Mouse (Mus musculus) hindbrain, embryonic 11.5 days (tissue): ENCODE measurements at regions not wholly inside any gene's neighbourhood (a gene's known extent, or its start where the extent isn't known, plus 50 kb on each side); places are given as distances from the start of the nearest gene placed in this dataset.
"Not testable (repeated sequence)": the region's sequence is repeated elsewhere in the genome, so short reads cannot be mapped to it uniquely, and the experiment has no call there.

Experiments
- ATAC-seq: fragments of 200-750 bp; cut with Nextera tagmentation; 2 replicates; pipeline ENCODE4 v1.8.0; 2017; ENCODE audit warnings: mild to moderate bottlenecking, moderate TSS enrichment, moderate library complexity; ENCODE audit not compliant: low FRiP score
- DNase-seq: peaks from one replicate; pipeline ENCODE4 v3.0.0-alpha.2; 2015; ENCODE audit warnings: low spot score
- H3K27ac ChIP-seq: fragments of 300-500 bp; sonication (generic); 2 replicates; pipeline ENCODE4 v1.5.1; 2014; ENCODE audit warnings: mild to moderate bottlenecking, low read depth, low read length
- H3K27me3 ChIP-seq: fragments of 300-500 bp; sonication (generic); 2 replicates; pipeline ENCODE4 v1.6.1; 2014; ENCODE audit warnings: mild to moderate bottlenecking, low read length, moderate library complexity, mixed read lengths; ENCODE audit not compliant: control insufficient read depth, insufficient read depth
- H3K36me3 ChIP-seq: fragments of 300-500 bp; sonication (generic); 2 replicates; pipeline ENCODE4 v1.6.1; 2014; ENCODE audit warnings: mild to moderate bottlenecking, low read length, moderate library complexity, mixed read lengths; ENCODE audit not compliant: control insufficient read depth, insufficient read depth
- H3K4me1 ChIP-seq: fragments of 300-500 bp; sonication (generic); replicated peaks from 2 replicates; pipeline ENCODE4 v1.6.1; 2014; ENCODE audit warnings: low read length, mixed read lengths; ENCODE audit not compliant: control insufficient read depth, insufficient read depth
- H3K4me2 ChIP-seq: fragments of 300-500 bp; sonication (generic); replicated peaks from 2 replicates; pipeline ENCODE4 v1.6.1; 2014; ENCODE audit warnings: mild to moderate bottlenecking, low read depth, low read length
- H3K4me3 ChIP-seq: fragments of 300-500 bp; sonication (generic); 2 replicates; pipeline ENCODE4 v1.5.1; 2014; ENCODE audit warnings: low read depth, low read length
- H3K9ac ChIP-seq: fragments of 300-500 bp; sonication (generic); 2 replicates; pipeline ENCODE4 v1.6.1; 2014; ENCODE audit warnings: low read depth, low read length
- H3K9me3 ChIP-seq: fragments of 300-500 bp; sonication (generic); 2 replicates; pipeline ENCODE4 v1.6.1; 2016; ENCODE audit warnings: low read length; ENCODE audit not compliant: control insufficient read depth
- WGBS: fragments of 180-500 bp; shearing (Covaris S2); extraction: QIAGEN DNeasy Blood & Tissue Kit; methylation state at CpG from one replicate; pipeline ENCODE4 v1.1.7; 2014; 5-methylcytosine and 5-hydroxymethylcytosine counted together

- no peak for ATAC-seq
- Histone ChIP-seq H3K27me3 (no peaks in the 10 kb centered on the region), H3K4me1 (no peaks in the 10 kb centered on the region), H3K27ac (no peak overlapping the region), H3K9me3 (no peaks in the 10 kb centered on the region), H3K4me2 (no peak overlapping the region), H3K4me3 (no peak overlapping the region), H3K36me3 (no peaks in the 10 kb centered on the region), H3K9ac (no peak overlapping the region)
- no peak for DNase-seq
- WGBS, result 86% methylated on average over 2 of the region's 2 CpGs
Measured at GRCm38 (mm10) chr17:79545878-79546277, 65.8 kb upstream of the Rmdn2 start.

DNA sequence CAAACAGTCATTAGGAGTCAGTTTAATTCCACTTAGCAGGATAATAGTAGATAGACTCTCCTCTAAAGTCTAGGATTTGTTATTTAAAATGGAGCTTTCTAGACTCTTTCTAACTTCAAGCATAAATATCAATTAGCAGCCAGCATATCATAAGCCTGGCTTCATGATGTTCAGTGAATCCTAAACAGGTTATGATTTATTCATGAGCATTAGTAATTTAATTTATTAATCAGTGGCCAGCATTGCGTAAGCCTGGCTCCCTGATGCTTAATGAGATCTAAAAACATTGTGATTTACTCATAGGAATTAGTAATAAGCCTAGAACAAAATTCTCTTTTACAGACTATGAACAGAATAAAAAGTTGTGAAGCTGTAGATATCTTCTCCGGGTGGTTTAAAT, 64.6 kb upstream of the Rmdn2 start:
- DNase-seq (no peak), ATAC-seq (no peak)
- Histone ChIP-seq H3K27me3 (no peaks in the 10 kb centered on the region), H3K4me1 (no peaks in the 10 kb centered on the region), H3K9ac (no peak overlapping the region), H3K4me3 (no peak overlapping the region), H3K36me3 (no peaks in the 10 kb centered on the region), H3K4me2 (no peak overlapping the region), H3K27ac (no peak overlapping the region), H3K9me3 (no peaks in the 10 kb centered on the region)
- 77% methylated on average over 2 of the region's 2 CpGs for WGBS

- H3K36me3 ChIP-seq, result no peaks in the 10 kb centered on the region
- ATAC-seq (no peak), DNase-seq (no peak)
- H3K9me3 ChIP-seq, result no peaks in the 10 kb centered on the region
- no peak overlapping the region for H3K4me3 ChIP-seq
- H3K27ac ChIP-seq, result no peak overlapping the region
- no peak overlapping the region for H3K4me2 ChIP-seq
- no peak overlapping the region for H3K9ac ChIP-seq
- H3K4me1 ChIP-seq, result no peaks in the 10 kb centered on the region
- H3K27me3 ChIP-seq, result no peaks in the 10 kb centered on the region
- 86% methylated on average over 3 of the region's 3 CpGs for WGBS
Measured at GRCm38 (mm10) chr17:79547524-79547923, 64.1 kb upstream of the Rmdn2 start.

DNA sequence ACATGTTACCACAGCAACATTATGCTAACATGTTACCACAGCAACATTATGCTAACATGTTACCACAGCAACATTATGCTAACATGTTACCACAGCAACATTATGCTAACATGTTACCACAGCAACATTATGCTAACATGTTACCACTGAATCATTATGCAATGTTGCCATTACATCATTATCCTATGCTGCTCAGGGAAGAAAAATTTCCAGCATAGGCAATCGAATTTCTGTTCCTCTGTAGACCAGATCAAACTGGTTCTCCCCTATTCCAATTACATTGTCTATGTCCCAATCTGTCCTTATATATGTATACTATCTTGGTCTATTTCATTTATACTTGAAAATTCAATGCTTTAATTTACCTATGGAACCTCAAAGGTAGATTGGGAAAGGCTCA, 61.3 kb upstream of the Rmdn2 start:
- not testable (repeated sequence) for DNase-seq, H3K36me3 ChIP-seq, H3K9me3 ChIP-seq, H3K27me3 ChIP-seq, H3K4me3 ChIP-seq, H3K4me1 ChIP-seq, H3K4me2 ChIP-seq, H3K9ac ChIP-seq, ATAC-seq, H3K27ac ChIP-seq
- WGBS, result 64% methylated on average over 1 of the region's 1 CpGs

GRCm38 (mm10) chr17:79553850-79554249, 57.8 kb upstream of the Rmdn2 start:
- ATAC-seq (no peak), DNase-seq (no peak)
- H3K9me3 ChIP-seq, result no peaks in the 10 kb centered on the region
- no peak overlapping the region for H3K4me3 ChIP-seq
- no peak overlapping the region for H3K27ac ChIP-seq
- no peaks in the 10 kb centered on the region for H3K27me3 ChIP-seq
- no peaks in the 10 kb centered on the region for H3K36me3 ChIP-seq
- no peak overlapping the region for H3K4me2 ChIP-seq
- 96% methylated on average over 2 of the region's 2 CpGs for WGBS
- no peak overlapping the region for H3K9ac ChIP-seq
- no peaks in the 10 kb centered on the region for H3K4me1 ChIP-seq

- ATAC-seq (no peak), DNase-seq (no peak)
- no peak overlapping the region for H3K4me3 ChIP-seq
- H3K27me3 ChIP-seq, result no peaks in the 10 kb centered on the region
- H3K9me3 ChIP-seq, result peaks cover 5% of the 10 kb centered on the region; the same call in 1 of the 2 replicates
- H3K4me2 ChIP-seq, result no peak overlapping the region
- H3K36me3 ChIP-seq, result no peaks in the 10 kb centered on the region
- H3K27ac ChIP-seq, result no peak overlapping the region
- 78% methylated on average over 1 of the region's 1 CpGs for WGBS
- H3K9ac ChIP-seq, result no peak overlapping the region
- H3K4me1 ChIP-seq, result no peaks in the 10 kb centered on the region
Measured at GRCm38 (mm10) chr17:79555593-79555992, 56.1 kb upstream of the Rmdn2 start.
